Mouse (Mus musculus) neural tube, embryonic 15.5 days (tissue): ENCODE results near the gene Gm20479. TPM values are rescaled to one million over a fixed set of nuclear protein-coding genes. Genes with fewer than 3 reads are reported as not detected.

Source experiments
- ATAC-seq: fragments of 200-750 bp; cut with Nextera tagmentation; 2 replicates; pipeline ENCODE4 v1.8.0; 2017; ENCODE audit warnings: mild to moderate bottlenecking, moderate TSS enrichment, moderate library complexity; ENCODE audit not compliant: low FRiP score
- H3K27ac ChIP-seq: fragments of 300-500 bp; sonication (generic); replicated peaks from 2 replicates; pipeline ENCODE4 v1.5.1; 2015; ENCODE audit warnings: mild to moderate bottlenecking, inconsistent platforms
- H3K27me3 ChIP-seq: fragments of 300-500 bp; sonication (generic); replicated peaks from 2 replicates; pipeline ENCODE4 v1.6.1; 2015; ENCODE audit warnings: inconsistent platforms
- H3K36me3 ChIP-seq: fragments of 300-500 bp; sonication (generic); 2 replicates; pipeline ENCODE4 v1.6.1; 2015; ENCODE audit warnings: inconsistent platforms
- H3K4me1 ChIP-seq: fragments of 300-500 bp; sonication (generic); 2 replicates; pipeline ENCODE4 v1.6.1; 2015; ENCODE audit warnings: inconsistent platforms
- H3K4me2 ChIP-seq: fragments of 300-500 bp; sonication (generic); 2 replicates; pipeline ENCODE4 v1.6.1; 2015; ENCODE audit warnings: inconsistent platforms, mild to moderate bottlenecking, moderate library complexity
- H3K4me3 ChIP-seq: fragments of 300-500 bp; sonication (generic); replicated peaks from 2 replicates; pipeline ENCODE4 v1.5.1; 2015; ENCODE audit warnings: mild to moderate bottlenecking, inconsistent platforms
- H3K9ac ChIP-seq: fragments of 300-500 bp; sonication (generic); replicated peaks from 2 replicates; pipeline ENCODE4 v1.6.1; 2015; ENCODE audit warnings: mild to moderate bottlenecking, inconsistent platforms
- H3K9me3 ChIP-seq: fragments of 300-500 bp; sonication (generic); replicated peaks from 2 replicates; pipeline ENCODE4 v1.6.1; 2016; ENCODE audit warnings: inconsistent platforms
- WGBS: fragments of 180-500 bp; shearing (Covaris S2); methylation state at CpG from one replicate; pipeline ENCODE4 v1.1.7; 2015; ENCODE audit warnings: mixed read lengths; 5-methylcytosine and 5-hydroxymethylcytosine counted together
- polyA plus RNA-seq: library from polyadenylated mRNA; unstranded; fragments of >200 nt; fragmentation: Nextera tagmentation; extraction: Ambion mirVana; gene quantifications from 2 replicates; pipeline ENCODE4 v1.2.1, GENCODE M21; 2015

The Gm20479 gene
- not detected in 2 replicates for polyA plus RNA-seq

GRCm38 (mm10) chr7:27356861-27357594 is at the start of gene Gm20479:
Gene Gm20479 (minus strand): TSS chr7:27357419.
- 9% methylated on average over 26 of the region's 27 CpGs for WGBS
- Histone ChIP-seq H3K9me3 (no peaks in the 10 kb centered on the region), H3K9ac (0 out of 2 replicates have a peak within 1 kb of the TSS, but pooled peaks have one; percentile 21), H3K36me3 (no peaks in the 10 kb centered on the region; the same call in none of the 2 replicates), H3K27ac (no peak within 1 kb of the TSS; the same call in 1 of the 2 replicates), H3K4me3 (peak within 1 kb of the TSS; percentile 75), H3K4me1 (peaks cover 32% of the 10 kb centered on the region), H3K4me2 (peak within 1 kb of the TSS; percentile 80), H3K27me3 (peaks cover 35% of the 10 kb centered on the region)
- ATAC-seq = no peak

GRCm38 (mm10) chr7:27406481-27406880 is 49.3 kb upstream of the Gm20479 start:
- ATAC-seq = no peak
- 81% methylated on average over 7 of the region's 7 CpGs for WGBS
- Histone ChIP-seq H3K36me3 (peaks cover 9% of the 10 kb centered on the region; the same call in 1 of the 2 replicates), H3K27me3 (peaks cover 95% of the 10 kb centered on the region), H3K27ac (no peak overlapping the region), H3K4me1 (peaks cover 20% of the 10 kb centered on the region), H3K9me3 (0 out of 2 replicates have a peak, but pooled peaks cover 3% of the 10 kb centered on the region), H3K4me2 (no peak overlapping the region), H3K4me3 (no peak overlapping the region), H3K9ac (no peak overlapping the region)

- Histone ChIP-seq H3K27ac (no peak overlapping the region), H3K27me3 (peaks cover 94% of the 10 kb centered on the region), H3K9me3 (0 out of 2 replicates have a peak, but pooled peaks cover 3% of the 10 kb centered on the region), H3K9ac (no peak overlapping the region), H3K4me2 (peak overlapping the region; percentile 29), H3K36me3 (peaks cover 15% of the 10 kb centered on the region; the same call in 1 of the 2 replicates), H3K4me3 (peak overlapping the region; percentile 12; the same call in 1 of the 2 replicates), H3K4me1 (peaks cover 20% of the 10 kb centered on the region)
- ATAC-seq = no peak
- WGBS = 8% methylated on average over 80 of the region's 81 CpGs
Measured at GRCm38 (mm10) chr7:27404203-27404942, 47.2 kb upstream of the Gm20479 start.

GRCm38 (mm10) chr7:27402675-27403074 is 45.5 kb upstream of the Gm20479 start:
- Histone ChIP-seq H3K4me3 (no peak overlapping the region), H3K36me3 (peaks cover 16% of the 10 kb centered on the region; the same call in 1 of the 2 replicates), H3K27ac (no peak overlapping the region), H3K4me1 (peaks cover 7% of the 10 kb centered on the region), H3K9me3 (0 out of 2 replicates have a peak, but pooled peaks cover 3% of the 10 kb centered on the region), H3K9ac (no peak overlapping the region), H3K4me2 (no peak overlapping the region), H3K27me3 (peaks cover 91% of the 10 kb centered on the region)
- 11% methylated on average over 16 of the region's 16 CpGs for WGBS
- ATAC-seq = 0 out of 2 replicates have a peak, but pooled peaks have one; percentile 33

GRCm38 (mm10) chr7:27400545-27400944 is 43.3 kb upstream of the Gm20479 start:
- WGBS = 78% methylated on average over 7 of the region's 7 CpGs
- no peak for ATAC-seq
- Histone ChIP-seq H3K36me3 (peaks cover 9% of the 10 kb centered on the region; the same call in 1 of the 2 replicates), H3K9me3 (no peaks in the 10 kb centered on the region), H3K27me3 (peaks cover 86% of the 10 kb centered on the region), H3K9ac (no peak overlapping the region), H3K27ac (no peak overlapping the region), H3K4me2 (no peak overlapping the region), H3K4me3 (no peak overlapping the region), H3K4me1 (peaks cover 22% of the 10 kb centered on the region)

- Histone ChIP-seq H3K4me2 (peak overlapping the region; percentile 83), H3K4me3 (peak overlapping the region; percentile 49), H3K9me3 (no peaks in the 10 kb centered on the region), H3K36me3 (peaks cover 12% of the 10 kb centered on the region; the same call in 1 of the 2 replicates), H3K4me1 (peaks cover 18% of the 10 kb centered on the region), H3K27me3 (peaks cover 86% of the 10 kb centered on the region), H3K9ac (no peak overlapping the region), H3K27ac (no peak overlapping the region)
- 0 out of 2 replicates have a peak, but pooled peaks have one; percentile 9 for ATAC-seq
- 18% methylated on average over 26 of the region's 26 CpGs for WGBS
Measured at GRCm38 (mm10) chr7:27397048-27397949, 40.1 kb upstream of the Gm20479 start.

- Histone ChIP-seq H3K27ac (no peak overlapping the region), H3K4me1 (peaks cover 18% of the 10 kb centered on the region), H3K4me2 (peak overlapping the region; percentile 83), H3K27me3 (peaks cover 86% of the 10 kb centered on the region), H3K36me3 (peaks cover 14% of the 10 kb centered on the region; the same call in 1 of the 2 replicates), H3K4me3 (peak overlapping the region; percentile 49), H3K9me3 (no peaks in the 10 kb centered on the region), H3K9ac (peak overlapping the region; percentile 57)
- 7% methylated on average over 31 of the region's 68 CpGs for WGBS
- ATAC-seq = peak; percentile 80
Measured at GRCm38 (mm10) chr7:27396184-27397047, 39.2 kb upstream of the Gm20479 start.

GRCm38 (mm10) chr7:27395521-27396183 is 38.4 kb upstream of the Gm20479 start:
- peak; percentile 33; the same call in 1 of the 2 replicates for ATAC-seq
- Histone ChIP-seq H3K9ac (no peak overlapping the region), H3K4me3 (peak overlapping the region; percentile 49), H3K27ac (no peak overlapping the region), H3K4me2 (peak overlapping the region; percentile 83), H3K9me3 (no peaks in the 10 kb centered on the region), H3K36me3 (peaks cover 18% of the 10 kb centered on the region), H3K27me3 (peaks cover 86% of the 10 kb centered on the region), H3K4me1 (peaks cover 18% of the 10 kb centered on the region)
- WGBS = 2% methylated on average over 22 of the region's 22 CpGs

- H3K27ac ChIP-seq = no peak overlapping the region
- H3K4me2 ChIP-seq = no peak overlapping the region
- peaks cover 15% of the 10 kb centered on the region for H3K36me3 ChIP-seq
- no peak for ATAC-seq
- peaks cover 12% of the 10 kb centered on the region for H3K4me1 ChIP-seq
- 43% methylated on average over 16 of the region's 16 CpGs for WGBS
- H3K27me3 ChIP-seq = peaks cover 56% of the 10 kb centered on the region
- H3K9ac ChIP-seq = no peak overlapping the region
- H3K9me3 ChIP-seq = no peaks in the 10 kb centered on the region
- H3K4me3 ChIP-seq = no peak overlapping the region
Measured at GRCm38 (mm10) chr7:27391416-27391815, 34.2 kb upstream of the Gm20479 start.

- peaks cover 15% of the 10 kb centered on the region for H3K36me3 ChIP-seq
- no peak for ATAC-seq
- H3K4me1 ChIP-seq = no peaks in the 10 kb centered on the region
- no peaks in the 10 kb centered on the region for H3K9me3 ChIP-seq
- H3K9ac ChIP-seq = no peak overlapping the region
- no peak overlapping the region for H3K4me3 ChIP-seq
- H3K27me3 ChIP-seq = peaks cover 36% of the 10 kb centered on the region
- 70% methylated on average over 6 of the region's 6 CpGs for WGBS
- H3K27ac ChIP-seq = no peak overlapping the region
- H3K4me2 ChIP-seq = no peak overlapping the region
Measured at GRCm38 (mm10) chr7:27389213-27389612, 32.0 kb upstream of the Gm20479 start.
